Mouse (Mus musculus): ENCODE measurements around the gene Tnrc6b.
"Not testable (repeated sequence)": the region's sequence is repeated elsewhere in the genome, so short reads cannot be mapped to it uniquely, and the experiment has no call there.

Tnrc6b gene

DNA sequence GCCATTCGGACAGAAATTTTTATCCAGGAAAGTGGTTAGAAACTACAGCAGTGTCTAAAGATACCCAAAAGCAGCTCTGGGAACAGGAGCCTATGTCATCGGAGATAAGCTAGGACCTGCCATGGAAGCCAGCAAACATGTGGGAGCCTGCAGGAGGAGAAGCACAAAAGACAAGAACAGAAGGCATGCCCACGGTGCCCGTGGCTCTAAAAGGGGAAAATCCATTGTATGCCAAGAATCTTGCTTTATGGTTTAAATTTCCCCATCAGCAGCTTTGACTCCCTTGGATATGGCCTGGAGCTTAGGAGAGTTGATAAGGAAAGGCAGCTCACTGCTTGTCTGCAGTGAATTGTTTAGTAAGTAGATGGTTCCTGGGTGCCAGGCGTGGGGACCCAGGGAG, 8.2 kb upstream of the Tnrc6b start:
- DNase-seq (ENCODE audit: low spot score) = no peak

DNA sequence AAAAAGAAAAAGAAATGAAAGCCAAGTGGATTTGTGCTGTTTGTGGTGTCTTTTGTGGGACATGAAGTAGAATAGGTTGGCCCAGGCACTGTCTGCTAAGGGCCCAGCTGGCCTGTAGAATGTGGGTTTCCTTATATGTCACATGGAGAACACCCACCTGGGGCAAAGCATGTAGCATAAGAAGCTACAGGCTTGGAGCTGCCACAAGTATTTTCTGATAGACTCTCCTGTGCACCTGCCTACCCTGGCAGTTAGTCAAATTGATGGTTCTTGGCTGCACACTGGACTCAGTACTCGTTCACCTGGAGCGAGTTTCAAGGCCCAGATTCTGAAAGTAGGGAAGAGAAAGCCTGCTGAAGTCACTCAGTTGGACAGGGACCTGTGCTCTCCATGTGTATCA, 7.6 kb upstream of the Tnrc6b start:
- no peak for DNase-seq (ENCODE audit: low spot score)

DNA sequence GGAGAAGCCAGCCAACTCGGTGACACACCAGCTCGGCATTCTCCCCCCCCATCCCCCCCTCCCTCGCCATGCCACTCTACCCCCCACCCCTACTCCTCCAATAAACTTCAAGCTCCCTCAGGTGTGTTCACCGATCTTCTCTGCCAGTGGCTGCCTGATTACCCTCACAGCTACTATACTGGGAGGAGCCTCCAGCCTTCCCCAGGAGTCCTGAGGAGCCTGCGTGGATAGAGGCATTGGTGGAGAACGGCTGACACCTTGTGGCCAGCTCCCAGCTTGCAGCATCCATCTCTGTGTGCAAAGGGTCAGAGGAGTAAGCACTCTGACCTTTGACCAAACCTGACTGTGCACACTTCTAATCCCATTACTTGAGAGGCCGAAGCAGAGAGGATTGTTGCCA, 6.8 kb upstream of the Tnrc6b start:
- peak; percentile 82 for DNase-seq (ENCODE audit: low spot score)

DNA sequence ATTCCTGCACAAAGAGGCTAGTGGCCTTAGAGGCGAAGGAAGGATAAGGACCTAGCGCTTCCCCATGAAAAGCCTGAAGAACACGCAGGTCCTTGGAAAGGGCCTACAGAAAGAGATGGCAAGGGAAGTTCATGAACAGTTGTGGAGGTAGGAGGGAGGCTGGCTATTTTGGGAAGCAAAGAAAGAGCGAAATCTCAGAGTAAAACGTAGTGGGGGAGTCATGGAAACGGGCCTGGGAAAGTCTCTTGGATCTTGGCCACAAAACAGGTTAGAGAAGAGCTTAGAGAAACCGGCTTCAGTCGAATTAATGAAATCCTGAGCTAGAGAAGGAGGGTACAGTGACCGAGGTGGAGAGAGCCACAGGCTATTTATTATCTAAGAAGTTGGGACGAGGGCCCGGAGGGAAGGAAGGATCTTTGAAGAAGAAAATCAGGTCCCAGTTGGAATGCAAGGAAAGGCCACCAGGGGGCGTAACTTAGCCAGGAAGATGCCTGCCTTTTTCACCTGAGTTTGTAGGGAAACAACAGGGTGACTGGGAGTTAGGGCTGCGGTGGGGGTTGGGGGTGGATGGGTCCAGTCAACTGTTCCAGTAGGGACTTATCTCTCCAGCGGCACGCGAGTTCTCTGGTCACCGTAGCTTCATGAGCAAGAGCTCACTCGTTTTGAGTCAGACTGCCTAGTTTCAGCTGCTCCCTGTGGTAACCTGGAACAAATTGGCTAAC, 5.1 kb upstream of the Tnrc6b start:
- peak; percentile 86 for DNase-seq (ENCODE audit: low spot score)

DNA sequence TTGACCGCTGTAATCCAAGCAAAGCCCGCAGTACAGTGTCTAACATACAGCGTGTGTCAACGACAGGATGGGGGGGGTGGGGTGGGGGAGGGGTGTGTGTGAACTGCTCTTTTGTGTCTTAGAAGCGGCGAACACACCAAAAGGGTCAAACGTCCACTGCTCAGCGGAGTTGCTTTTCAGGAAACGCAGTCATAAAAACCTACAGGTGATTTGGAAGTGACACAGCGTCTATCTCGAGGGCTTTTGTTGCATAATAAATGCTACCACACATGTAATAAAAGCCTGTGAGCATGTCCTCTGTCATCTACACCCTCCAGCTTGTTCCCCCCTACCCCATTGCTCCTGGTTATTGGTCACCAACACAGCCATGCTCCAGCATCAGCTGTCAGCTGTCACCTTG, 4.5 kb upstream of the Tnrc6b start:
- DNase-seq (ENCODE audit: low spot score) = no peak

DNA sequence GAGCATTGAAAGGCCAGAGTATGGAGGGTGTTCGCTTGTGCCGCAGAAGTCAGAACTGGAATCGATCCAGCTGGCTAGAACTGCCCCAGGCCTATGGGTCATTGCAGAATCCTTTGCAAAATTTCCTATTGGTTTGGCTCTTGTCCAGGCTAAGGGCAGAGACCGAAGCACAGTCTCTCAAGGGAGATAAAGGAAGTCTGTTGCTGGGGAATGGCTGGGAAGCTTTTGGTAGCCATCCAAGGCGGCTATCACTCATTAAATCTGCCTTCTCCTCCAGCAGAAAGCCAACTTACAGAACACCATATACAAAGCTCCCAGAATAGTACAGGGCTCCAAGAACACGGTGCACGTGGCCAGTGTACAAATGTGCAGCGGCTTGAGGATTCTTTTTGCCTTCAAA, 4.0 kb upstream of the Tnrc6b start:
- peak; percentile 65 for DNase-seq (ENCODE audit: low spot score)

DNA sequence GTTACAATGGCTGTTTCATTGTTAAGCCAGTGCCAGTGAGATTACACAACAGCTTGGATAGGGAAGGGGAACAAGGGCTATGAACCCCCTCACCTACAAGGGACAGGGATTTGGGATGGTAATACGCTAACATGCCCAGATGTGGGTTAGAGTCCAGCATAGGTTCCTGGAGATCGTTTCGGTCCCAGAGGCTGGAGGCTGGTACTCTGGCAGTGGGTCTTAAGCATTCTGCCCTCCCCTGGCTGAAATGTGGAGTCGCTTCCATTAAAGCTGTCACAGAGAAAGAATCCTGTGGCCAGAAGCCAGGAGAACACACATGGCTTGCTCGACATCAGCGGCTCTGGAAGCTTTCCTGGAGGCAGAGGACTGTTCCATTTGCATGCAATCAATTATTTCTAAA, 1.5 kb upstream of the Tnrc6b start:
- peak; percentile 43 for DNase-seq (ENCODE audit: low spot score)

DNA sequence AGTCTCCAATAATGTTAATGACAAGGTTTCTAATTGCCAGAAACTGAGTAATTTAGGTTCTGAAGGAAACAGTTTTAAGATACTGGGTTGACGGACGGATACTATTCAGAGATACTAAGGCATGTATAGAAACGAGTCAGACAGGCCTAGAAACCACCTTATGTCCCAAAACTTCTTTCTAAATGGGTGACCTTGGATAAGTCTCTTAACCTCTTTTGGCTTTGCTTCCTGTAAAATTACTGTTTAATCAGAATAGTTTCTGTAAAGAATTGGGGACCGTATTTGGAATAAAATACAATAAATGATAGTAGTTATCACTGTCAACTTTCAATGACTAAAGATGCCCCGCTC, 881 bp upstream of the Tnrc6b start:
- no peak for DNase-seq (ENCODE audit: low spot score)

DNA sequence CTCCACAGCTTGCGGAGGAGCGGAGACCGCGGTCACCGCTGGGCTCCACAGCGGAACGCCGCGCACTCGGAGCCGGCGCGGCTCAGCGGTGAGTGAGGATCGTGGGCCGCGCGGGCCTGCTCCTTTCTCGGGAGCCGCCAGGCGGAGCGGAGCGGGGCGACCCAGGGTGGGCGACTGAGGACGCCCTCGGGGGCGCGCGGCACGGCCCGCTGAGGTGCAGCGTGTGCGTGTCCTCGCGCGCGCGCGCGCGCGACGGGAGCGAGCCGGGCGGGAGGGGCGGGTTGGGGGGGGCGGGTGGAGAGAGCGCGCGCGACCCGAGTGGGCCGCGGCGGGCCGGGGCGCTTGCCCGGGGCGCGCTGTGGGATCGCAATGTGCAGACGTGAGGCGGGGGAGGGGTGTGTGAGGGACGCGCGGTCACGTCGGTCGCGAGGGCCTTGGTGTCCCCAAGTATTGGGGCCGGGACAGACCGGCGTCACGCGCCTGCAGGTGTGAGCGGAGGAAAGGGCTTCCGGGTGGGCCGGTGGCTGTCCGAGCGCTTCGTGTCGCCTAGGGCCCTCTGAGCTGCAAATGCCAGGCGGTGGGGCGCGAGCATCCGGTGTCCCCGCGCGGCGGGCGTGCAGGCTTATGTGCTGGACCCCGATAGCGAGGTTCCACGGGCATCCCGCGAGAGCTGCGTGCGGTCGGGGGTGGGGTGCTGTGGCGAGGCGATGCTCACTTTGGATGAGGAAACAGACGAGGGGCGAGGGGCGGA, 463 bp downstream of the Tnrc6b start:
- DNase-seq (ENCODE audit: low spot score) = peak; percentile 50

DNA sequence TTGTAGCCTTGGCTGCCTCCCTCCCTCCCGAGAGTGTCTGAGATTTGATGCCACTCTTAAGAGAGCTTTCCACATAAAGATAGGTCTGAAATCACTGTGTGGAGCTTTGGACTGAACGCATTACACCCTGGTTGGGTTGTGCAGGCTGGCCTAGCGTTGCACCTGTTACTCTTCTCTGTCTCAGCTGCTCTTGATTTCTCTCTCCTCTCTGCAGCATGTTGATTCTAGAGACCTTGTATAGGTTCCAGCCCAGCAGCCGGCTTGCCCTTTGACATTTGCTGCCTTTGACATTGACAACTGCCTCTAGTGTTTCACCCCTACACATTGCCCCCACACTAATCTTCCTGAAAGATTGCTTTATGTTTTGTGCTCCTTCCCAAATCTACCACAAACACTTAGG, 3.2 kb downstream of the Tnrc6b start:
- no peak for DNase-seq (ENCODE audit: low spot score)

DNA sequence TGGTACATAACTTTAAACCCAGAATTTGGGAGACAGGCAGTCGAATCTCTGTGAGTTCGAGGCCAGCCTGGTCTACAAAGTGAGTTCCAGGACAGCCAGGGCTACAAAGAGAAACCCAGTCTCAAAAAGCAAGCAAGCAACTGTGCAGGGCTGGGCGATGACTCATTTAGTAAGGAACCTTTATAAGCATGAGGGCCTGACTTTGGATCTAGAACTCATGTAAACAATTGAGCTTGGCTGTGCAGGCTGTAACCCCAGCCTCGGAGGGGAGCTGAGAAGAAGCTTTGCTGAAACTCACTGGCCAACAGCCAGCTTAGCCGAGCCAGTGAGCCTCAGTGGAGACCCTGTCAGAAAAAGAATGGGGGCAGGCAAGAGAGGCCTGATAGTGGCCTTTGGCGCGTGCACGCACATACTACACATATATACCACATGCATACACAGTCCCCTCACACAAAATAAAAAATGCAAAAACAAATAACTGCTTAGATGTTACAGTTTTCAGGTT, 5.6 kb downstream of the Tnrc6b start:
- DNase-seq (ENCODE audit: low spot score) = no peak

DNA sequence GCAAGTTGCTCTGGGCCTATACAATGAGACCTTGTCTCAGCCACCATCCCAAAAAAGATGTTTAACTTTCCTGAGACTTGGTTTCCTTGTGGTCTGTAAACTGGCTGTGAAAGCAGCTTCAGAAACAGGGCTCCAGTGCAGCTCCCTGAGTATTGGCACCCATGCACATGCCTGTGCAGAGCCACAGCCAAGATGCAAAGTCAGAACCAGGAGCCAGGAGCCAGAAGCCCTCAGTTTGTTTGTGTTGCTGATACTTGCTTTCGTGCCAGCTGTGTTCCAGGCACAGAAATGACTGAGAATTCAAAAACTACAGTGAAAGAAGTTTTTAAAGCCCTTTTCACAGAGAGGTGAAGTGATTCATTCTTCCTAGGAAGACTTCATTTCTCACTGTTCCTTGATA, 6.3 kb downstream of the Tnrc6b start:
- no peak for DNase-seq (ENCODE audit: low spot score)

DNA sequence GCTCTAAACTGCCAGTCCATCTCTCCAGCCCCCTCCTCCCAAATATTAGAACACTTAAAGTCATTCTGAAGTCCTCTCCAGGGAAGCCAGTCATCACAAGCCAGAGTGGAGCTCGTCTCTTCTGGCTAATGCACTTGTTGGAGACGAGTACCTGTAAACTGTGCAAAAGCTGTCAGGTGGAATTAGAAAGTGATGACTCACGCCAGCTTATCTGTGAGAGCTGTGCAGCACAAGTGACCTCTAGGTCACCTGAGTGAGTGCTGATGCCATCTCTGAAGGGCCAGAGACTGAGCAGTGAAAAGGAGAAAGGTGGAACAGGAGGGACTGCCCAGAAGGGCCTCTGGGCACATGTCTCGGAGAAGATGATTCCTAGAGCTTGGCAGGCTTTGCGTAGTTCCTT, 9.1 kb downstream of the Tnrc6b start:
- DNase-seq (ENCODE audit: low spot score) = no peak

DNA sequence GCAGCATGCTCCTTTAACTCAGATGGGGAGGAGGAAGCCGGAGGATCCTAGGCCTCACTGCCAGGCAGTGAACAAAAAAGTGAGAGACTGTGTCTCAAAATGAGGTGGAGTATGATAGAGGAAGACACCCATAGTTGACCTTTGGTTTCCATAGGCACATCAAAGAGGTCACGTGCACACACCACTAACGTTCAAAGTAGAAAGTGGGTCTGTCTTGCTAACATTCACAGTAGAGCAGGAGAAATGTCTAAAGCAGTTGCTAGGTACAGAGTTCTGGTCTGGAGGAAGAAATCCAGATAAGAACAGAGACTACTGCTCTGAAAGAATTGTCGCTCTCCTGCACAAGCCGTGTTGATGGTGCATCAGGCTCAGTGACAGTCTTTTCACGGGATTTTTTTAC, 10.7 kb downstream of the Tnrc6b start:
- no peak for DNase-seq (ENCODE audit: low spot score)

DNA sequence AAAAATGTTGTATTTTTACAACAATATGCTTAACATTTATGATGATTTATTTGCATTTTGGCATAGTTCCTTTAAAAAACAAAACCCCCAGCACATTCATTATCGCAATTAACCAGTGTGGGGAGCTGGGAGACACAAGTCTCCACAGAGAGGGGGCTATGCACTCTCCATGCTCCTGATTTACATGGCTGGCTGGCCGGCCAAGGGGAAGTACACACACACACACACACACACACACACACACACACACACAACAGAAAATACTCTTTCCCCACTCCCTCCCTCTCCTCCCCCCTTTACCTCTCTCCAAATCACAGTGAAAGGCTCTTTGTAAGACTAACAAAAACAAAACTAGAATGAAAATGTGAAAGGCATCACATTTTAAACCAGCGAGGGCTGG, 11.3 kb downstream of the Tnrc6b start:
- no peak for DNase-seq (ENCODE audit: low spot score)

DNA sequence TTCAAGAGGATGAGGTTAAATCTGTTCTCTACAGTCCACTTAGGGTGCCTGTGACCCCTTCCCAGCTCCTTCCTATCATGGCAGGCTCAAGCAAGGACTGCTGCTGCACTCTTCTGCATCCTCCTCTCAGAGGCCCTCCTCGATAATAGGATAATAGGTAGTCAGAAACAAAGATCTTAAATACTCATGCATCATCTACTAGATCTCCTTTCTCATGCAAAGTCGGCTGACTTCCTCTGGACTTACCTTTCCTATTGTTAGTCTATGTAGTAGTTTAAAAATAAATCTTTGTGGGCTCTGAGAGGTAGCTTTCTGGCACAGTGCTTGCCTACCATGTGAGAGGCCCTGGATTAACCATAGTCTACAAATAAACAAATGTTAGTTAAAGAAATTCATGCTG, 18.4 kb downstream of the Tnrc6b start:
- DNase-seq (ENCODE audit: low spot score) = no peak

DNA sequence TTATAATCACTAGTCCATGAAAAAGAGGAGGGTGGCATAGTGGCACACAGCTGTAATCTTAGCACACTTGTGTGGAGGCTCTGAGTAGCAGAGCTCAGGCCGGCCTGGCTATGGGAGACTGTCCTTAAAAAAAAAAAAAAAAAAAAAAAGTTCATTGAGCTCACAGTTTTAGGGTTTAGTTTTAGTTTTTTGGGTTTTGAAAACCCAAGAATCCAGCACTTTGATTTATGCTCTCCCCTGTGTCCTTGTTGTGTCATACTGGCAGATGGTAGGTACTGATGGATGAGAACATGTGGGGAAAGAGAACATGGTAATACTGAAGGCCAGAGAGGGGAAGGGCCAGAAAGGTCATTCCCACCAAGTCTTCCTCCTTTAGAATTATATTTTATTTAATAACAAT, 19.9 kb downstream of the Tnrc6b start:
- DNase-seq (ENCODE audit: low spot score) = no peak

DNA sequence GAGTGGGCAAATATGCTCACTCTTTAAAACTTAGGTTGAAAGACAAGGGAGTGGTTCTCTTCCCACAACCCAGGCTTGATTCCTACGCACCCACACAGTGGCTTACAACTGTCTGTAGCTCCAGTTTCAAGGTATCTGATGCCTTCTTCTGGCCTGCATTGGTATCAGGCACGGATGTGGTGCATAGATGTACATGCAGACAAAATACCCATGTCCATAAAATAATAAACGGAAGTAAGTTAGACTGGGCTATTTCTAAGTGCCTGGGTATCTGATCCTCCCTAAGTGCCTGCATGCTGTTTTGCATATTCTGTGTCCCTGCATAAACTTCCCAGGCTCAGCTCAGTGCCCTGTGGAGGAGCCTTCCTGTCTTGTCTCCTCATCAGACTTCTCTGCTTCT, 20.4 kb downstream of the Tnrc6b start:
- no peak for DNase-seq (ENCODE audit: low spot score)

DNA sequence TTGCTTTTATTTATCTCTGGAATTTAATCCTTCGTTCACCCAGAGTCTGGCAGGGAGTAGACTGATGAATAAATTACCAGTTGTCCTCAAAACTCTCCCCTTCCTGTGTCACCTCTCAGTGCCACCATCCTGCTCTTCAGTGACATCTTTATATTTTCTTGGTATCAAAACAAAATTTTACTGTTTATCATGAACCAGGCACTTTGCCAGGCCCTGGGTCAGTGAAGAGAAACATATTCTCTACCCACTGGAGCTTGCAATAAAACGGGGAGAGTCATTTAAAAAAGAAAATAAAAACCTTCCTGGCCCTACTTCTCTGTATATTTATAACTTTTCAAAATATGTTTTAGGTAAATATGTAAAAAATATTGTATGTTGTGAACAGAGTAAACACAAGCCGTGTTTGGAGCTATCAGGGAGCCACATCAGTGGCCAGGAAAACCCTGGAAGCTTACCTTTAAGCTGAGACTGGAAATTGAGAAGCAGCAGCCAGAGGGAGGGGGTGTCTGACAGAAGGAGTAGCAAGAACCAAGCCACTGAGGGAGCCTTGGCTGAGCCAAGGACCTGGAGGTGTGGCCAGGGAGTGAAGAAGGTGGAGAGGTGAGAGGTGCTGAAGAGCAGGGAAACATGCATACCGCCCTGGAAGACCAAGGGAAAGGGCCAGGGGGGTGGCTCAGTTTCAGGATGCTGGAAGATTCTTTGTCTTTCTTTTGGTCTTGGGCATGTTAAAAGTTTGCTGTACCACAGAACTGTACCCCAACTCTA, 21.3 kb downstream of the Tnrc6b start:
- DNase-seq (ENCODE audit: low spot score) = no peak

DNA sequence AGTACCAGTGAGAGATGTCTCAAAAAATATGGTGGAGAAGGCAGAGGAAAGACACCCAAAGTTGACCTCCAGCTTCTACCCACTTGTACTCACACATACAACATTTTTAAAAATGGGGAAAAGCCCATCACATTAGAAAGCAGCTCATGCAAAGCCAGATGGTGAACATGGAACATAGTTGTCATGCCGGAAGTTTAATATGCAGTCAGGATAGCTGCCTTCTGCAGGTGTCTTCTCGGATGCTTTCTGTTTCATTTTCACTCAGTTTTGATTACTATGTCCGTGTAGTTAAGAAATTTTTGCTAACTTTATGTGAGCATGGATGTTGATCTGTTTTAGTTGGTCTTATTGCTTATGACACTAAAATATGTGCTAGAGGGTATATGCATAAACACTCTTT, 24.2 kb downstream of the Tnrc6b start:
- no peak for DNase-seq (ENCODE audit: low spot score)

DNA sequence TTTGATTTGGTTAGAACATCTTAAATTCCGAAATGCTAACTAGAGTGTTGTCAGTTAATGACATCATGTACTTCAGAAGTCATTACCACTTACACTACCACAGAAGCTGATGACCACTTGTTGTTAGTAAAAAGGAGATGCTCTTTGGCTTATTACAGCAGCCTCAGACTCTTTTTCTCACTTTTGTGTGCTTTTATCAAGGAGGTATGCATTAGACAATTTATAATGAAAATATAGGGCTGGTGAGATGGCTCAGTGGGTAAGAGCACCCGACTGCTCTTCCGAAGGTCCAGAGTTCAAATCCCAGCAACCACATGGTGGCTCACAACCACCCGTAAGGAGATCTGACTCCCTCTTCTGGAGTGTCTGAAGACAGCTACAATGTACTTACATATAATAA, 24.6 kb downstream of the Tnrc6b start:
- not testable (repeated sequence) for DNase-seq (ENCODE audit: low spot score)

DNA sequence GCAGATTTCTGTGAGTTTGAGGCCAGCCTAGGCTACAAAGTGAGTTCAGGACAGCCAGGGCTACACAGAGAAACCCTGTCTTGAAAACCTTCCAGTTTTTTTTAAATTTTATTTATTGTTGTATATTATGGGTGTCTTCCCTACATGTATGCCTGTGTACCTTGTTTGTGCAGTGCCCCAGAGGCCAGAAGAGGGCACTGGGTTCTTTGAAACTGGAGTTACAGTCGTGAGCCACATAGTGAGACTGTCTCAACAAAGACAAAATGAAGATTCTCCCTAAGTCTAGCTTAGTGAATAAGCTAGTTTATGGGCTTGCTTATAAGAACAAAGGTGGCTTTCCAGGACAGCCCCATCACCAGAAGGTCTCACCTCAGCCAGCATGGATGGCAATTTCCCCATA, 25.4 kb downstream of the Tnrc6b start:
- DNase-seq (ENCODE audit: low spot score) = no peak

DNA sequence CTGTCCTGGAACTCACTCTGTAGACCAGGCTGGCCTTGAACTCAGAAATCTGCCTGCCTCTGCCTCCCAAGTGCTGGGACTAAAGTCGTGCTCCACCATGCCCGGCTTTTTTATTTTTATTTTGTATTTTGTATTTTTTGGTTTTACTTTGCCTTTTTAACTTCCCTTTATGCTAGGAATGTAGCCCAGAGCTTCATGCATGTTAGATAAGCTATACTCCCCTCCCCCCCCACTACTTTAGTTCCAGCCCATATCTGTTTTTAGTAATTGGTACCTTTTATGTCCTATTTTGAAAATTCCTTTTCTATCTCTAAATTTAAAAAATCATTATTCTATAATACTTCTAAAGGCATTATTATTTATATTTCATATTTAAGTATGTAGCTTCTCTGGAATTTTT, 27.1 kb downstream of the Tnrc6b start:
- no peak for DNase-seq (ENCODE audit: low spot score)

Measured in urinary bladder, postnatal 14 days (tissue).